Mouse (Mus musculus) adrenal gland, postnatal 36 days (tissue): ENCODE measurements around the gene Sytl3. TPM values are rescaled to one million over a fixed set of nuclear protein-coding genes. Genes with fewer than 3 reads are reported as not detected.

ENCODE experiments used
- DNase-seq, 2 experiments: peaks; one replicate each; pipeline ENCODE4 v3.0.0; 2021; ENCODE audit warnings: mixed read lengths in 1 of 2
- total RNA-seq, 2 experiments: library from RNA; stranded (reverse); gene quantifications; 2 replicates each; pipeline ENCODE4 v1.2.3; 2021

The Sytl3 gene
- total RNA-seq, 2 experiments from 2014 or later = 0.20 TPM; not detected in 1

DNA sequence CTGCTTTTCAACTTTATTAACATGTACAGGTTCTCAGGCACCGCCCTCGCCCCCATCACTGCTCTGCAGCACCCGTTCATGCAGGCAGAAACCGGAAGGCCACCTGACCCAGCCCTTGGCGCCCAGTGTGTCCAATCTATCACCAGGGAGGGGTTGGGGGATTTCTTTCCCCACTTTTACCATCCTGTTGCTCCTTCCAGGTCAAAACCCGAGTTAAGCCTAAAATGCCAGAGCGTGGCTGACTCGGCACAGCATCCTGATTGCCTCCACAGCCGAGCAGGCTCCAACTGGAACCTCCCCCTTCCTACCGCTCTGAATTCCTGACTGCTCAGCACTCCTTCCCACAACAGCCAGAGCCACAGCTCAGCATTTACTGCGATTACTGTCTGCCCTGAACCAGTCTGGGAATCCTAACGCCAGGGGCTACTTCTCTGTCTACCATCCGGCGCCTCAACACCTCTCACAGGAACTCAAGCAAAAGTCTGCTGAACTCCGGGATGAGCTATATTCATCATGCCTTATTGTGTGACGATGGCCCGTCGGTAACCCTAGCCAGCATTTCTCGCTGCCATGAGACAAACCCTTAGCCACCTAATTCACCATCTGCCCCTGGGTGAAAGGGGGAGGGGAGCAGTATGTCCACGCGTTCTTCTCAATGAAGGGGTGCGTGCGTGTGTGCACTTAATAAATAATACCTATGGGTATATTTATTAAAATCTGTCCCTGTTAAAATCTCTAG is 120.0 kb downstream of the Sytl3 start:
- peak; percentile 46 to 66 for DNase-seq

DNA sequence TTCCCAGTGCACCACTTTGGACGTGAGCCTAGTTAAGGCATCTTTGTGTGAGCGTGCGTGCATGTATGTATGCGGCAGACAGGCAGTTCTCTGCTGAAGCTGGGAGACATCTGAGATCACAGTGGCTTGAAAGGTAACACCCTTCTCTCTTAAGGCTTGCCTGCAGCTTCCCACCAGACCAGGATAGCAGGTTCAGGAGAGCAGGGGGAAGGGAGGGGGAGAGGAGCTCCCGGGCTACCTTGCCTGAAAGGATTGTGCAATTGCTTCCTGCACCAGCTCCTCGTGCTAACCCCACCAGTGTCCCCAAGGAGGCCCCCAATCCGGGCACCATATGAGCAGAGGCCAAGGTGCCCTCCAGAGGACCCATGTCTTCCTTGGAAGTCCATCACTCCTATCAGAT is 120.7 kb downstream of the Sytl3 start:
- DNase-seq = no peak

DNA sequence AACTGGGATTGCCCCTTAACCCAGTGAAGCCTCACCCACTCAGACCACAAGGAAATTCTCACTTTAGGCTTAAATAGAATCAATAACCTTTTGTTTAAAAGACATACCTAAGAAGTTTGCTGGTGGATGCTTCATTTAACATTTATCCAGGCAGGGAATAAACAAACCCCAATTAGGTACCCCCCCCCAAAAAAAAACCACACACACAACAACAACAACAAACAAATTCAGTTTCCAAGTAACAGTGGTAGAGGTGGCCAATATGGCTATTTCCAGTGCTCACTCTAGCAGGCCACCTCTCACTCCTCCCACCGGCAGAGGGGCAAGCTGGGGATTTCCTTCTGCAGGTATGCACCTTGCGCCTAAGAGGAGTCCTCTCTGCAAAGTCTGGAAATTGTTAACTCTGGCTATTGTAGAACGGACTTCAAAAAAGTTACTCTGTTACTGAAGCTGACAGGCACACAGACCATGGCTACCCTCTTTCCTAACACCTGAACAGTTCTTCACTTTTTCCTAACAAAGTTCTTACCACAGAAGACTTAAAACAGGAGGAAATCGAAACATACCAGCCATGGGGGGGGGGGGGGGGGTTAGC is 121.7 kb downstream of the Sytl3 start:
- no peak for DNase-seq

DNA sequence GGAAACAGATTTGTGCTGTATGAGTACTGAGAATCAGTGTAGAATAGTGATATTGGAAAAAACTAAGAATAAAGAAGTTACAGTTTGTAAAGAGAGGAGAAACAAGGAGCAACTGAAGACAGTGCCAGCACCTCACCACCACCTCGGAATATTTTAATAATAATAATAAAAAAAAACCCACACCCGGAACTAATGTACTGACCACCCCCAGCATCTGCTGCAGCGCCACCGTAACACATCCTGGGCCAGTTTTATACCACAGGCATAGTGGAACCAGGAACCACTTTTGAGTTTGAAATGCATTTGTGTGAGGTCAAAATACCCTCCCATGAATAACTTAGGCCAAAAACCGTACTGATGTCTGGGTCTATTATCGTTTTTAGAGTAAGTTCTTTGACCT is 122.4 kb downstream of the Sytl3 start:
- DNase-seq = no peak

DNA sequence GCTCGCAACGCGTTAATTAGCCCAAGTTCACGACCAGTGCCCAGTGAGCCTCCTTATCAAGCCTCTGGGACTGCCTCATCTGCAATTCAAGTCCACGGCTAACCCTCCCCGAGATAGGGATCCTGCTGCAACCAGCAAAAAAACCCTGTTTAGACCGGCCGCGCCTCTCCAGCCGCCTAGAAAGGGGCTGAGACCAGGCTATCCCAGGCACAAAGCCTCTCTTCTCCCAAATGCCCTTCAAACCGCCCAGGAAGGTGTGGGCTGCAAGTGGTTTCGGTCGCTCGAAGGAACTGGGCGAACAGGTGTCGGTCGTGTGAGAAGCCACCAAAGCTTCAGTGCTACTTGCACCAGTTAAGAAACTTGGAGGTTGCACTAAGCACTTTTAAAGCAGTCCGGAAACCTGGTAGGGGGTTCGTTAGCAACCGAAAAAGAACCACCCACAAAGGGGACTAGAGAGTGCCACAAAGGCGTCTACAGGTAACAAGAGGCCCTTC is 123.2 kb downstream of the Sytl3 start:
- DNase-seq = peak; percentile 14 to 25

DNA sequence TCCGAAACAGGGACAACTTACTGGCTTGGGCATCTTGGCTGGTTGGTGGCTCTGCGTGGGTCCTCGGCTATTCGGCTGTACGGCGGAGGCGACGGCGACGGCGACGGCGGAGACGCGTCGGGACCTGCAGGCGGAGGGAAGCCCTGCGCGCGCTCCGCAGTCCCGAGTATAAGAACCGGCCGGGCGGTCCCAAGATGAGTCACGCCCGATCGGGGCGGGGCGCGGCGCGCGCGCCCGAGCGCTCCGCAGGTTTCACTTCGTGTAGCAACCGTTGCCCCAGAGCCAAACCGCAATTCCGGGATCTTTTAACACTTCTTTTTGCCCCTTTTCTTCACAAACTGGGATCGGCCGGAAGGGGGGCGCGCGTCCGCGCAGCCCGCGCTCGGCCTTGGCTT is 123.7 kb downstream of the Sytl3 start, which contains the start of gene Ezr:
Ezr (minus strand) TSS at position 174 of the 395 bp plus-strand sequence.
- peak; percentile 91 to 93 for DNase-seq

DNA sequence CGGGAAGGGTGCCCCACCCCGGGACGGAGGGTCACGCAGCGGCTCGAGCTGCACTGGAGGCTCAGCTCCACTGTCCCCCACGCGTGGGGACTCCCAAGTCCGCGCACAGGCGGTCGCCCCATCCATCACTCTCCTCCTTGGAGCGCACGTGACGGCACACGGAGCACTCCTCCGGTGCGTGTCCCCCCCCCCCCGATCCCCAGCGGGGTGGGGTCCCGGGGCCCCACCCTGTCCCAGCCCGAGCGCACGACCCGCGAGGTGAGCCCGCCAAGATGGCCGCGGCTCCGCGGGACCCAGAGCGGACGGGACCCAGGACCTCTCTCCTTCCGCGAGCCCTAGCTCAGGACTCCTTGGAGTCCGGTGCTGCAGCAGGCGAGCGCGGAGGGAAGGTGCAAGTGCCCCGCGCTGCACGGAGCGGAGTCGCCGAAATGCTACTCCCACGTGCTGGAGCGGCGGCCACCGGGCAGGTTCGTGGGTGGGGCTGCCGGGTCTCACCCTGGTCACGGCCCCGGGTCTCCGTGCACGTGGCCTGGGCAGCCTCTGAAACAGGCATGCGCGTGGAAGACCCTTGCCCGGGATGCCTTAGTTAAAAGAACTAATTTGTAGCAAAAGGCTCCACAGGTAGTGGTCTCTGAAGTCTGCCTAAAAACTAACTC is 124.2 kb downstream of the Sytl3 start:
- peak; percentile 69 to 73 for DNase-seq

DNA sequence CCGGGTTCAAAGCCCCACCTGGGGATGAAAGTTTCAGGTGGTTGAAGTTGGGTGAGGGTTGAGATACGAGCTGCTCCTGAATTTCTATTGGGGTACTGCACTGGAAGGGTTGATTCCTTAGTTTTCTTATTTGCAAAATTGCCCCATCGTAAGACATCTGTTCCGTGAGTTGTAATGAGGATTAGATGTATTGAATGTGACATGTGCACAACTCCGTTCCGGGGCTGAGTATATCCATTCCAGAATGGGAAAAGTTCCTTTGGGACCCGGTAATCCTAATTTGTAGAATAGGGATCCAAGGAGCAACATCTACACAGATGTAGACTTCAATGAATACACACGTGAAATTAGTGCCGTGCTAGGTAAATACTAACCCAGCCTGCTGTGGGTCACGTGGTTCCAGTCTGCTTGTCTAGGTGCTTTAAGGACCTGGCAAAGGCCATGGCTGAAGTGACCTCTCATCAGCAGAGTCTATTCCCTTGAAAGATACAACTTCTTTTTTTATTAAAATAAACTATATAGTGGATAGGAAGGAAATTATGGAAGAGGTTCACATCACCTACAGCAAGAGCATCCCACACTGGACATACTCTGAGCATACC is 125.0 kb downstream of the Sytl3 start:
- no peak for DNase-seq

DNA sequence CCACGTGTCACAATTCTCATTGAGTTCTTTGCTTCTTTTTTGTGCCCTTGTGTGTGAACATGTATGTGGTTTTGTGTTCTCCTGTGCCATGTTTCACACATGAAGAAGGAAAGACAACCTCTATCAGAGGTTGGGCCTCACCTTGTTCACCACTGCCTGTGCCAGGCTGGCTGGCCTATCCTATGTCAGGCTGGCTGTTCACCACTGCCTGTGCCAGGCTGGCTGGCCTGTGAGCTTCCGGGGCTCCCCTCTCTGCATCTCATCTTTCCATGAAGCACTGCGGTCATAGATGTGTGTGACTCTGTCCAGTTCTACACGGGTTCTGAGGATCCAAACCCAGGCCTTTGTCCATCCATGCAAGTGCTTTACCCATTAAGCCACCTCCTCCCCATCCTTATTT is 128.3 kb downstream of the Sytl3 start:
- DNase-seq = no peak

Other genes starting within 250 kb of the Sytl3 start
- 100 to 1,000 TPM in 1 of 2 experiments, 10 to 100 TPM in 1; 85.7 to 129 TPM for gene Dynlt1b, start 229.0 kb upstream of the Sytl3 start, total RNA-seq
- gene Dynlt1c, start 57.4 kb upstream of the Sytl3 start, total RNA-seq = 1 to 10 TPM; 5.4 to 6.1 TPM
- 100 to 1,000 TPM in 1 of 2 experiments, 10 to 100 TPM in 1; 90.1 to 111 TPM for gene Dynlt1f, start 3.2 kb upstream of the Sytl3 start, total RNA-seq
- gene Ezr, start 123.7 kb downstream of the Sytl3 start, total RNA-seq = 10 to 100 TPM; 21.9 to 27.4 TPM